Mouse (Mus musculus) left cerebral cortex, adult 2 months (tissue): ENCODE results near the gene AC141477.1. TPM values are rescaled to one million over a fixed set of nuclear protein-coding genes. Genes with fewer than 3 reads are reported as not detected.

Experiments
- DNase-seq, 2 experiments: peaks; one replicate each; pipeline ENCODE4 v3.0.0; 2021 to 2022; ENCODE audit warnings: low spot score in 2 of 2, mixed read lengths in 1 of 2; ENCODE audit errors: extremely low spot score in 1 of 2
- H3K27ac ChIP-seq: fragments of 200-600 bp; 2 replicates; pipeline ENCODE4 v1.8.1; 2022
- H3K4me3 ChIP-seq: fragments of 200-600 bp; 2 replicates; pipeline ENCODE4 v1.8.1; 2022
- CTCF ChIP-seq: fragments of 200-600 bp; IDR thresholded peaks from 2 replicates; pipeline ENCODE4 v1.8.1; 2022; ENCODE audit warnings: antibody characterized with exemption, mild to moderate bottlenecking, moderate library complexity
- intact Hi-C: fragments of 180-260 bp; cut with DNase I; formaldehyde crosslinking; loops from one replicate; pipeline ENCODE4 v1.15.1; 2025
- long read RNA-seq, 2 experiments: library from polyadenylated mRNA; stranded (forward); transcript quantifications; one replicate each; pipeline ENCODE4 v2.0.0; 2021; ENCODE audit warnings: borderline mapping rate in 2 of 2
- total RNA-seq, 2 experiments: library from RNA; stranded (reverse); gene quantifications; 2 replicates each; pipeline ENCODE4 v1.2.3; 2021

AC141477.1 gene
- total RNA-seq: not detected
- long read RNA-seq, experiment 1: 0 reads
- long read RNA-seq, experiment 2: 0 reads

DNA sequence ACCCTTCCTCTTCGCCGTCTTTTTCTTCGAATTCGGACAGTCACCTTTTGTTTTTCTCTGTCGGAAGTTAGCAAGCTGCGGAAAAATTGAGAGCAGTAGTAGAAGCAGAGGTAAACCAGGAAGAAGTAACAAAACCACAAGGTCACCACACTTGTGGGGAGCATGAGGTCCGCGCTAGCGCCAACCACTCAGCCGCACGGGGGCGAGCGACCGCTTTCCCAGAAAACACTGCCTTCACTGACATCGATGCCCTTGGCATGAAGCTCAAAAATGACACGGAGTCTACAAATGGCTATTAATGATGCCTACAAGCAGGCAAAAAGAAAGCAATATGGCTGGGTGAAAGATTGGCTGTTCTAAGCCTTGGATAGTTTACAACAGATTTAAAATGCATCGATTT is at the start of gene AC141477.1:
Gene AC141477.1, minus strand, starts transcription at position 164 of the 400 bp plus-strand sequence.
- no peak for DNase-seq
- Histone ChIP-seq H3K27ac (no peak within 1 kb of the TSS), H3K4me3 (no peak within 1 kb of the TSS)
- TF ChIP-seq CTCF: no peak
- intact Hi-C loops: no loop called here

DNA sequence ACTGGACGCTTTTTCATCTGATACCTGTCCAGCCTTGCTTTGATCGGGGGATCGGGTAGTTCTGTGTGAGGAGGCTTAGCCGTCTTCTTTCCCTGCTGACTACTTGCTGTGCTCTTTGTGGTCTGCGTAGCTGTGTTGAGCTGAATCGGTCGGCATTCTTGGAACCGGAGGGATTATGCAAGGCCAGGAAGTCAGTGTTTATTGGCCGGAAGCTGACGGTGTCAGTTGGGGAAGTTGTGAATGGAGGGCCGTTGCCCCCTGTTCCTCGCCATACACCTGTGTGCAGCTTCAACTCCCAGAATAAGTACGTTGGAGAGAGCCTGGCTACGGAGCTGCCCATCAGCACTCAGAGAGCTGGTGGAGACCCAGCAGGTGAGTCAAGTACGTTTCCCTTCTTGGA is 49.0 kb upstream of the AC141477.1 start:
- intact Hi-C loops: no loop called here

GRCm38 (mm10) chr10:76488265-76488664 is 48.0 kb upstream of the AC141477.1 start:
- intact Hi-C loops: no loop called here
- Histone ChIP-seq H3K4me3 (no peak overlapping the region), H3K27ac (no peak overlapping the region)
- no peak for DNase-seq
- TF ChIP-seq CTCF: no peak

More for the DNA sequence above, 49.0 kb upstream of the AC141477.1 start:
- H3K4me3 ChIP-seq: no peak overlapping the region
- no peak for DNase-seq
- H3K27ac ChIP-seq: no peak overlapping the region
- TF ChIP-seq CTCF: no peak

- no peak for TF ChIP-seq CTCF
- no peak for DNase-seq
- intact Hi-C loops: no loop called here
- Histone ChIP-seq H3K4me3 (no peak overlapping the region), H3K27ac (no peak overlapping the region)
These were observed 46.1 kb upstream of the AC141477.1 start for GRCm38 (mm10) chr10:76486302-76486701.

DNA sequence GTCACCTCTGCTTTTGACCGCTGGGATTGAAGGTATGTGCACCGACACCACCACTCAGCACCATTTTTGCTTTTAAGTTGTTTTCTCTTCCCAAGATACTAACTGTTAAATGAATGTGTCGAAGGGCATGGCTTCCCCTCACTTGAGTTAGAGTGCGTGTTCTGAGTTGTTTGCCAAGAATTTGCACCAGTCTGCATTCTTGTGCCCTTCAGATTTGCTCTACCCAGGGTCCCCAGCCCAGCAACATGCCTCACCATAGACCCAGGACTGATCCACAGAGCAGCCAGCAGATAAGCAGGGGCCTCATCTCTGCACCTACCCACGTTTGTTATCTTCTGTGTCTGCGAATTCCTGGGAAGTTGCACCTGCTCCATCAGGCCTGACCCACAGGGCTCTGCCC is 41.2 kb upstream of the AC141477.1 start:
- H3K4me3 ChIP-seq: no peak overlapping the region
- DNase-seq: no peak
- TF ChIP-seq CTCF: no peak
- H3K27ac ChIP-seq: no peak overlapping the region
- intact Hi-C loops: no loop called here

- no peak overlapping the region for H3K27ac ChIP-seq
- H3K4me3 ChIP-seq: no peak overlapping the region
- intact Hi-C loops: no loop called here
- no peak for TF ChIP-seq CTCF
- DNase-seq: no peak
These were observed 40.6 kb upstream of the AC141477.1 start for GRCm38 (mm10) chr10:76480851-76481250.

GRCm38 (mm10) chr10:76473759-76474158 is 33.5 kb upstream of the AC141477.1 start:
- Histone ChIP-seq H3K27ac (no peak overlapping the region), H3K4me3 (no peak overlapping the region)
- no peak for DNase-seq
- intact Hi-C loops: no loop called here
- no peak for TF ChIP-seq CTCF

GRCm38 (mm10) chr10:76468203-76469162 is 28.2 kb upstream of the AC141477.1 start, which contains the start of the genes Mcm3ap and Ybey:
Gene Mcm3ap, plus strand, starts transcription at chr10:76468927.
Gene Ybey, minus strand, starts transcription at chr10:76469114.
- TF ChIP-seq CTCF: peak; percentile 59
- intact Hi-C loops: loop anchor here (1.0 to 5.0 kb wide), 3 partner anchors 26 to 951 kb away; partner anchors contain the start of genes Gucd1, Pcnt and Snrpd3
- Histone ChIP-seq H3K4me3 (peak within 1 kb of the TSS; percentile 57), H3K27ac (peak within 1 kb of the TSS; percentile 92)
- DNase-seq: peak; percentile 88 to 91

DNA sequence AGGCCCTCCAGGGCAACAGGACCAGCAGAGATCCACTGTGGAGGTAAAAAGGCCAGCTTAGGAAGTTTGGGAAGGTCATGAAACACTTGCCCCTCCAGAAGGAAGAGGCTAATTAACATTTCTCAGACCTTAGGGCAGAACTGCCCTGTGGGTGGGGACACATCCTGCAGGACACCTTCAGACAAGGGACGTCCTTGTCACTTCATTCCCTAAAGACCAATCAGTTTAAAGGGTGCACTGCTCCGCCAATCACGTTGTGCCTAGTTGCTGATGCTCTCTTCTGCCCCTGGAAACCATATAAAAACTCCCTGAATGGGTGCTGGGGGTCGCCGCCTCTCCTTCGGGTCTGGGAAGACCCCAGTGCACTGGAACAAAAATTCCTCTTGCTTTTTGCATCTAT is 22.5 kb upstream of the AC141477.1 start:
- intact Hi-C loops: no loop called here
- DNase-seq: no peak
- H3K27ac ChIP-seq: no peak overlapping the region; the same call in 1 of the 2 replicates
- no peak overlapping the region for H3K4me3 ChIP-seq
- no peak for TF ChIP-seq CTCF

GRCm38 (mm10) chr10:76462312-76462711 is 22.1 kb upstream of the AC141477.1 start:
- intact Hi-C loops: no loop called here
- TF ChIP-seq CTCF: no peak
- Histone ChIP-seq H3K27ac (no peak overlapping the region; the same call in 1 of the 2 replicates), H3K4me3 (no peak overlapping the region)
- peak in 1 of 2 experiments; percentile 22 for DNase-seq

DNA sequence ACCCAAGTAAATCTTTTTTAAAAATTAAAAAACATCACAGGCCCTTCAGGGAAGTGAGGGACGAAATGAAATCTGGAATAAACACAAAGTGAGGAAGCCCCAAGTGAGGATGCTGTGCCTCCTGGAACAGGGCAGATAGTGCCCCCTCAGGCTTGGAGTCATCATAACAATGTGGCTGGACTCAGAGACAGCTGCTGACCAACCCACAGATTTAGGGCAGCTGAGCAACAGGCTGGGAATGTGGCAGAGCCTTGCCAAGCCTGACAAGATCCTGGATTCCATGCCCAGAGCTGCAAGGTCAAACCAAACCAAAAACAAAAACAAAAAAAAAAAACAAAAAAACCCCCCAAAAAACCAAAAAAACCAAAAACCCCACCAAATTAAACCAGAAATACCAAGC is 21.0 kb upstream of the AC141477.1 start:
- intact Hi-C loops: no loop called here
- Histone ChIP-seq H3K4me3 (no peak overlapping the region), H3K27ac (no peak overlapping the region)
- DNase-seq: no peak
- TF ChIP-seq CTCF: no peak

DNA sequence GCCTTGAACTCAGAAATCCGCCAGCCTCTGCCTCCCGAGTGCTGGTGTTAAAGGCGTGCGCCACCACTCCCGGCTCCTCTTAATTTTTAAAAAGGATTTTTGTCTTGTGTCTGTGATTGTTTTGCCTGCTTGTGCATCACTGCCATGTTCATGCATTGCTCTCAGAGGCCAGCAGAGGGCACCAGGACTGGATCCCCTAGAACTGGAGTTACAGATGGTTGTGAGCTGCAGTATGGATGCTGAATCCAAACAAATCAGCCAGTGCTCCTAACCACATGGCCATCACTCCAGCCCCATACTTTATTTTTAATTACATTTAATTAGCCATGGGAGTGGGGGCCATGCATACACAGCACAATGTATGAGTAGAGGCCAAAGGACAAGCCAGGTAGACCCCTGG is 15.0 kb upstream of the AC141477.1 start:
- Histone ChIP-seq H3K4me3 (no peak overlapping the region), H3K27ac (no peak overlapping the region)
- DNase-seq: peak in 1 of 2 experiments; percentile 43
- intact Hi-C loops: loop anchor here (2.0 kb wide), 1 partner anchor 280 kb away; no protein-coding TSS in a partner anchor
- peak; percentile 70 for TF ChIP-seq CTCF
